Mouse (Mus musculus) small intestine, adult 2 months (tissue): ENCODE results near the gene Gm21149.
"Not testable (repeated sequence)": the region's sequence is repeated elsewhere in the genome, so short reads cannot be mapped to it uniquely, and the experiment has no call there.

Experiments used
- CTCF ChIP-seq: fragments of 200-500 bp; IDR thresholded peaks from 2 replicates; pipeline ENCODE4 v1.5.1; 2012; ENCODE audit warnings: low read depth, mild to moderate bottlenecking, control low read depth, inconsistent platforms, low read length, moderate library complexity, mixed read lengths; ENCODE audit not compliant: insufficient replicate concordance, insufficient read length; ENCODE audit errors: extremely low read depth
- POLR2A ChIP-seq: fragments of 200-500 bp; IDR thresholded peaks from 2 replicates; pipeline ENCODE4 v1.6.1; 2012; ENCODE audit warnings: low read depth, mild to moderate bottlenecking, control low read depth, inconsistent platforms, low read length, moderate library complexity

GRCm38 (mm10) chr5:15522470-15522869 is 46.1 kb upstream of the Gm21149 start:
- TF ChIP-seq CTCF, POLR2A: not testable (repeated sequence)
